Mouse (Mus musculus) liver, embryonic 14.5 days (tissue): ENCODE data around the gene Cat. TPM values are rescaled to one million over a fixed set of nuclear protein-coding genes. Genes with fewer than 3 reads are reported as not detected.

Source experiments
- ATAC-seq: fragments of 200-750 bp; cut with Nextera tagmentation; 2 replicates; pipeline ENCODE4 v1.8.0; 2017; ENCODE audit warnings: moderate number of reproducible peaks, mild to moderate bottlenecking, moderate library complexity; ENCODE audit not compliant: insufficient read depth
- DNase-seq, 3 experiments: peaks; one replicate each; pipeline ENCODE4 v3.0.0-alpha.2; 2012 to 2013; ENCODE audit warnings: low read depth in 3 of 3, low spot score in 3 of 3
- H3K27ac ChIP-seq: fragments of 300-500 bp; sonication (generic); 2 replicates; pipeline ENCODE4 v1.5.1; 2014; ENCODE audit warnings: moderate library complexity, mild to moderate bottlenecking, control low read depth, inconsistent platforms
- H3K27me3 ChIP-seq: fragments of 300-500 bp; sonication (generic); 2 replicates; pipeline ENCODE4 v1.6.1; 2014; ENCODE audit warnings: mild to moderate bottlenecking, low read length, moderate library complexity; ENCODE audit not compliant: control insufficient read depth, insufficient read depth
- H3K36me3 ChIP-seq: fragments of 300-500 bp; sonication (generic); replicated peaks from 2 replicates; pipeline ENCODE4 v1.6.1; 2014; ENCODE audit warnings: low read depth; ENCODE audit not compliant: control insufficient read depth, insufficient read depth
- H3K4me1 ChIP-seq, 2 experiments: fragments of 200-500 bp in 1 of 2; fragments of 300-500 bp in 1 of 2; sonication (generic) in 1 of 2; replicated peaks; 2 replicates each; pipeline ENCODE4 v1.6.1; 2012 to 2014; ENCODE audit warnings: antibody characterized with exemption in 1 of 2, inconsistent platforms in 1 of 2, low read length in 1 of 2; ENCODE audit not compliant: control insufficient read depth in 2 of 2, insufficient read depth in 2 of 2
- H3K4me2 ChIP-seq: fragments of 300-500 bp; sonication (generic); 2 replicates; pipeline ENCODE4 v1.6.1; 2014; ENCODE audit warnings: low read depth, mild to moderate bottlenecking, control low read depth, moderate library complexity
- H3K4me3 ChIP-seq, 2 experiments: fragments of 200-500 bp in 1 of 2; fragments of 300-500 bp in 1 of 2; sonication (generic) in 1 of 2; 2 replicates each; pipeline ENCODE4 v1.5.1; 2012 to 2014; ENCODE audit warnings: low read depth in 2 of 2, low read length in 2 of 2, mild to moderate bottlenecking in 2 of 2, control low read depth in 1 of 2, inconsistent platforms in 1 of 2, moderate library complexity in 1 of 2; ENCODE audit not compliant: insufficient read depth in 1 of 2
- H3K9ac ChIP-seq: fragments of 300-500 bp; sonication (generic); replicated peaks from 2 replicates; pipeline ENCODE4 v1.6.1; 2014; ENCODE audit warnings: mild to moderate bottlenecking, control low read depth, moderate library complexity
- H3K9me3 ChIP-seq: fragments of 300-500 bp; sonication (generic); 2 replicates; pipeline ENCODE4 v1.6.1; 2016; ENCODE audit warnings: low read length, mixed read lengths; ENCODE audit not compliant: control insufficient read depth
- CTCF ChIP-seq: IDR thresholded peaks from 2 replicates; pipeline ENCODE4 v1.5.1; 2016; ENCODE audit warnings: antibody characterized with exemption, low read depth, control low read depth
- EP300 ChIP-seq: IDR thresholded peaks from 2 replicates; pipeline ENCODE4 v1.6.1; 2016; ENCODE audit warnings: antibody characterized with exemption, low read depth
- WGBS: fragments of 180-500 bp; shearing (Covaris S2); extraction: QIAGEN DNeasy Blood & Tissue Kit; methylation state at CpG from one replicate; pipeline ENCODE4 v1.1.7; 2014; ENCODE audit not compliant: insufficient replicate concordance; 5-methylcytosine and 5-hydroxymethylcytosine counted together
- polyA plus RNA-seq, 2 experiments: library from polyadenylated mRNA; depleted of rRNA in 1 of 2; stranded (reverse) in 1 of 2; unstranded in 1 of 2; fragments of >200 nt; fragmentation: Nextera tagmentation in 1 of 2; extraction: Ambion mirVana in 1 of 2; gene quantifications; 2 replicates each; pipeline versions ENCODE4 v1.2.1 to v1.2.3; 2012 to 2014

Cat gene
- polyA plus RNA-seq, 2 experiments: 90.2 to 155 TPM

GRCm38 (mm10) chr2:103435110-103435509, 49.9 kb downstream of the Cat start:
- 44% methylated on average over 2 of the region's 2 CpGs for WGBS
- H3K9me3 ChIP-seq: no peaks in the 10 kb centered on the region
- no peak overlapping the region for H3K9ac ChIP-seq
- no peaks in the 10 kb centered on the region for H3K4me1 ChIP-seq
- no peak overlapping the region for H3K4me3 ChIP-seq
- ATAC-seq (no peak), DNase-seq (no peak)
- H3K27ac ChIP-seq: no peak overlapping the region
- TF ChIP-seq CTCF (no peak), EP300 (no peak)
- H3K4me2 ChIP-seq: no peak overlapping the region
- H3K36me3 ChIP-seq: no peaks in the 10 kb centered on the region
- no peaks in the 10 kb centered on the region for H3K27me3 ChIP-seq

- no peak for DNase-seq
- 42% methylated on average over 8 of the region's 8 CpGs for WGBS
- Histone ChIP-seq H3K4me1 (no peaks in the 10 kb centered on the region), H3K9me3 (no peaks in the 10 kb centered on the region), H3K27me3 (no peaks in the 10 kb centered on the region), H3K4me2 (no peak overlapping the region), H3K36me3 (no peaks in the 10 kb centered on the region), H3K27ac (no peak overlapping the region), H3K9ac (no peak overlapping the region), H3K4me3 (no peak overlapping the region)
- no peak for TF ChIP-seq EP300
- TF ChIP-seq CTCF: no peak
- ATAC-seq: no peak
These were observed 52.2 kb downstream of the Cat start for GRCm38 (mm10) chr2:103432695-103433275.

- ATAC-seq (no peak), DNase-seq (no peak)
- Histone ChIP-seq H3K4me3 (no peak overlapping the region), H3K27me3 (no peaks in the 10 kb centered on the region), H3K36me3 (no peaks in the 10 kb centered on the region), H3K4me1 (no peaks in the 10 kb centered on the region), H3K27ac (no peak overlapping the region), H3K9me3 (no peaks in the 10 kb centered on the region), H3K9ac (no peak overlapping the region), H3K4me2 (no peak overlapping the region)
- WGBS: 13% methylated on average over 1 of the region's 1 CpGs
- TF ChIP-seq CTCF: no peak
These were observed 54.2 kb downstream of the Cat start for GRCm38 (mm10) chr2:103430712-103431111.

- TF ChIP-seq CTCF (no peak), EP300 (no peak)
- Histone ChIP-seq H3K4me1 (no peaks in the 10 kb centered on the region), H3K9me3 (no peaks in the 10 kb centered on the region), H3K9ac (no peak overlapping the region), H3K4me2 (no peak overlapping the region), H3K27ac (no peak overlapping the region), H3K4me3 (no peak overlapping the region), H3K36me3 (no peaks in the 10 kb centered on the region), H3K27me3 (no peaks in the 10 kb centered on the region)
- ATAC-seq (no peak), DNase-seq (no peak)
- WGBS: 58% methylated on average over 3 of the region's 3 CpGs
These were observed 56.6 kb downstream of the Cat start for GRCm38 (mm10) chr2:103428356-103428755.

- no peak for ATAC-seq
- WGBS: 50% methylated on average over 11 of the region's 11 CpGs
These were observed 59.4 kb downstream of the Cat start for GRCm38 (mm10) chr2:103425456-103426063.

More at GRCm38 (mm10) chr2:103425456-103426063, 59.4 kb downstream of the Cat start:
- no peak for DNase-seq
- H3K27me3 ChIP-seq: no peaks in the 10 kb centered on the region
- H3K4me2 ChIP-seq: no peak overlapping the region
- no peak overlapping the region for H3K9ac ChIP-seq
- TF ChIP-seq EP300: no peak
- TF ChIP-seq CTCF: no peak
- H3K4me1 ChIP-seq: no peaks in the 10 kb centered on the region
- no peaks in the 10 kb centered on the region for H3K36me3 ChIP-seq
- no peaks in the 10 kb centered on the region for H3K9me3 ChIP-seq
- H3K4me3 ChIP-seq: no peak overlapping the region
- no peak overlapping the region for H3K27ac ChIP-seq
